Mouse (Mus musculus) inflammation-experienced regulatory T-cells, adult 6 months (primary cell): ENCODE results near the gene Eps15l1. TPM values are rescaled to one million over a fixed set of nuclear protein-coding genes. Genes with fewer than 3 reads are reported as not detected.
A peak's percentile ranks its signal among the peaks of the same experiment; 100 is the strongest.

Source experiments
- ATAC-seq: one replicate; pipeline ENCODE4 v1.8.0; 2017
- polyA plus RNA-seq, 3 experiments: library from polyadenylated mRNA; unstranded; fragments of 100-300 nt; shearing (Covaris generic); gene quantifications; one replicate each; pipeline ENCODE4 v1.2.1; 2017

The Eps15l1 gene
- polyA plus RNA-seq, 3 experiments from 2014 or later = 45.6 to 60.7 (median 51.1) TPM

DNA sequence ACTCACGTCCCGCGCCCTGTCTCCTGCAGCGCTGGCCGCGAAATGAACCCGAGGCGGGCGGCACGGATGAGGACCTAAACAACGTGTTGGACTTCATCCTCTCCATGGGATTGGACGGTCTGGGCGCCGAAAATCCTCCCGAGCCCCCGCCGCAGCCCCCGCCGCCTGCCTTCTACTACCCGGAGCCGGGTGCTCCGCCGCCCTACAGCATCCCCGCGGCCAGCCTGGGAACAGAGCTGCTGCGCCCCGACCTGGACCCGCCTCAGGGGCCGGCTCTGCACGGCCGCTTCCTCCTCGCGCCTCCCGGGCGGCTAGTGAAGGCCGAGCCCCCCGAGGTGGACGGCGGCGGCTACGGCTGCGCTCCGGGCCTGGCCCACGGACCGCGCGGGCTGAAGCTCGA, 101.9 kb downstream of the Eps15l1 start:
- ATAC-seq = no peak

DNA sequence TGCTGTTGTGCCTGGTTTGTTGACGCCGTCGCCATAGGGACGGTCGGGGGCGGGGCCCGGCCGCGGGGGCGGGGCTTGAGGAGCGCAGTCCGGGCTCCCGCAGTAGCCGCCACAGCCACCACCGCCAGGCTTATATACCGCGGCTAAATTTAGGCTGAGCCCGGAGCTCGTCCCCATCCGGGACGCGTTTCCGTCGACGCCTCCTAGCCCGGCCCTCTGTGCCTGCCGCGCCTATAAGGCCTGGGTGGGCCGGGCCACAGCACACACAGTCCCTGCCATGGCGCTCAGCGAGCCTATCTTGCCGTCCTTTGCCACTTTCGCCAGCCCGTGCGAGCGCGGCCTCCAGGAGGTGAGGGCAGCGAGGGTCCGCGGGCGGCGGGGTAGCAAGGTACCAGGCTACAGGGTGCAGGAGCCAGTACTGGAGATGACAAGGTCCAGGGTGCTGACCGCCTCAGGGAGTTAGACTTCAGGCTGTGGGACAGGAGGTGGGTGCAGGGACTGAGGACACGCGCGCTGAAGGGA, 102.4 kb downstream of the Eps15l1 start, which contains the start of gene Klf2:
Gene Klf2, plus strand, starts transcription at position 233 of the 522 bp plus-strand sequence.
- ATAC-seq = peak; percentile 86

DNA sequence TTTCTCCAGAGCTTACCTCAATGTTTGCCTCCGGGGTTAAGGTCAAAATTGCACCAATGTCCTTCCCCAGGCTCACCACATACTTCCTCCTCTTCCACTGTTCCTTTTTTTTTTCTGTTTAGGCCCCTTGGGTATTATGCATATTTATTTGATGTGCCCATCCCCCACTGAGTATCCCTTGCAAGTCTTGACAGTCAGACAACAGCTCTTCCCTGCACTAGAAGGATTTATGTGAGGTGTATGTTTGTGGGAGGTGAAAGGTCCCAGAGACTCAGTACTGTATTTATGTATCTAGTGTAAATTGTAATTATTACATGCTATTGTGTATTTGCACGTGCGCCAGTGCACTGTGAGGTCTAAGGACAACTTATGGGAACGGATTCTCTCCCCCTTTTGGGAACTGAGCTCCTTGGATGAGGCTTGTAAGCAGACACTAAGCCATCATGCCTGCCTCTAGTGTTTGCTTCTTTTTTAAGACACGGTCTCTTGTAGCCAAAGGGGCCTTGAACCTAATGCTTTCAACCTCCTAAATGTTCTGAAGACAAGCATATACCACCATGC, 103.4 kb downstream of the Eps15l1 start:
- no peak for ATAC-seq

DNA sequence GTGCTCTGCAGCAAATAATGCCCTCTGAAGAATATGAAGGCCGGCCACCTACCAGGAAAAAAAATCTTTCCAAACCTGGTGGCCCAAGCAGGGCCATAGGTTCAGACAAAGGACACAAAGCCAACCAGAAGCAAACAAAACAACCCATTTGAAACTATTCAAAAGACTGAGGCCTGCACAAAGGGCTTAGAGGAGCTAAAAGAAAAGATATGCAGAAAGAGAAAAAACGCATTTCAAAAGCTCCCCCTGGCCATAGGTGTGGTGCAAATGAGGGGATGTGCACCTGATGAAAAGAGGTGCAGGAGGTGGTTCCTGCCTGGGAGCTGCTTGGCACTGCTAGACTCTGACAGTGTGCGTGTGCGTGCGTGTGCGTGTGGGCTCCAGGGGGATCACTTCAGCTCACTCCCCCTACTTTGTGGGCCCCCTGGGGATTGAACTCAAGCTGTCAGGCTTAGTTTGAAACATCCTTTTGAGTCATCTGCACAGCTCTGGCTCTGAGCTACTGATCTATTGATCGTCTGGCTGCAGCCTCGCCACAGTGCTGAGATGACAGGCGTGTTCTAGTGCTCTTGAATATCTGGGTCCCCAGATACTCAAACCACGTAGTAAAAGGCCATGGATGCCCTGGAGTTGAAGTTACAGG, 105.1 kb downstream of the Eps15l1 start:
- ATAC-seq = no peak

DNA sequence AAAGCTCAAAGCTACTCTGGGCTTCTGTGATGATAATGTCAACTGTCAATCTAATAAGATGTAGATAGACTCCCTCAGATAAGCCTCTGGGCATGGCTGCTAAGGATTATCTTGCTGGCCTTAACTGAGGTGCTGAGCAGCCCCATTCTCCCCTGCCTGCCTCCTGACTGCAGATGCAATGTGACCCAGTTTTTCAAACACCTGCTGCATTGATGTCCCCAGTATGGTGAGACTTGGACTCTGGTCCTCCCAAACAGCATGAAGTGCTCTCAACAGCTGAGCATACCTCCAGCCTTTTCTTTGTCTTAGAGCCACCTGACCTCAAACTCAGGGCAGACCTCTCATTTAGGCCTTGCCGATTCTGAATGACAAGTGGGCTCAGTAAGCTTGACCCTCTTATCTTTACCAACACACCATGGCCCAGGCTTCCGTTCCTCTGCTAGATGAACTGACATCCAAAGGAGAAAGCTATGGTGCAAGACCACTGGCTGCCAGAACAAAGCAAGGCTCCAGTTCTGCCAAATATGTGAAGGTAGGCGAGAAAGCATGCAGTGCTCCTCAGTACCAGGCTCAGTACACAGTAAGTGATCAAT, 108.2 kb downstream of the Eps15l1 start:
- ATAC-seq = no peak

DNA sequence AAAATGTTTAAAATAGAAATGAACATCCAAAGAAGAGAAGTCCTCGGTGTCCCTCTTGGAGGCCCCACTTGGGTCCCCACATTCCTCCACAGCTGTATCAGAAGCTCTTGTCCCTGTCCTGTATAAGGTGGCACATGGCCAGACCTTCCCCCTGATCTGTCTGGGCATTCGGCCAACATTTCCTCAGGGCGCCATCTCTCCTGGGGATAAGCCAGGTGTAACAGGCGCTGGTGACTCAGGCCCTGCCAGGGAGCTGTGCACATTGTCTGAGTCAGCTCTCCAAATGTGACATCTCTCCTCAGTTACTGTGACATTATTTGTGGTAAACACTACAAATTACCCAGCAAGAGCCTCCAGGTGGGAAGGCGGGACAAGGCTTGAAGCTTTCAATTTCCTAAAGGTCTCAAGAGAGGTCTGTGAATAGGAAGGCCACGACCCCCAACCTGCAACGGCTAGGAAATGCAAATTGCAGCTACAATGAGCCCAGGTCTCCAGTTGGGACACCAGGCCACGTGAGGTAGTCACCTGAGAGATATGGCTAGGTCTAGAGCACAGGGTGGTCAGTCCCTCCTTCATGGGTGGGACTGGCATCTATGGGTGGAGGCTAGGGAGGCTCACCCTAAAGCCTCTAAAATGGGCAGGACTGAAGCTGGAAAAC, 110.3 kb downstream of the Eps15l1 start:
- ATAC-seq = no peak

DNA sequence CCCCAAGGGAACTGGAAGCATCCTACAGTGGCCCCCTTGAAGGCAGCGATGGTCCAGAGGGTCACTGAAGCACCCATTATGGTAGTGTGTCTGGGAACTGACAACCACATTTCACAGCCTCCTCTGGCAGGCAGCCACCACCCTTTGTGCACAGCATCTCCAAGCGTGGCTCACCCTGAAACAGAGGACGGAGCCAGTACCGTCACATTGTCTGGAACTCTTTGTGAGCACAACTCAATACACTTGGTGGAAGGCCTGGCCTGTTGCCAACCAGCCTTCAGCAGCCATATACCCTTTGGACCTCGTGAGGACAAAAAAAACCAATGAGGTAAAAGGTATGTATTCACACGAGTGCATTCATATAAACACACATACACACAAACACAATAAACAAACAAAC, 113.0 kb downstream of the Eps15l1 start:
- ATAC-seq = no peak

DNA sequence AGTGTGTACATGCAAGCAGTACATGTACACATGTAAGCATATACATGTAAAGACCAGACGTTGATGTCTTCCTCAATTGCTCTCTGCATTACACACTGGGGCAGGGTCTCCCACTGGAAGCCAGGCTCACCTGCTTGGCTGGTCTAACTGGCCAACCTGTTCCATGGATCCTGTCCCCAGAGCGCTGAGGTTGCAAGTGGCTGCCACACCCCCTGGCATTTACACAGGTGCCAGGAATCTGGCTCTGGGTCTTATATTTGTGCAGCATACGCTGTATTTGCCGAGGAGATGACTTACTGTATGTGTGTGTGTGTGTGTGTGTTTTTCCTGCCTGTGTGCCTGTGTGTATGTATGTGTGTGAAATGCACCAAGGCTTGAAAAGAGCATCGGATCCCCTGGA, 114.3 kb downstream of the Eps15l1 start:
- no peak for ATAC-seq

DNA sequence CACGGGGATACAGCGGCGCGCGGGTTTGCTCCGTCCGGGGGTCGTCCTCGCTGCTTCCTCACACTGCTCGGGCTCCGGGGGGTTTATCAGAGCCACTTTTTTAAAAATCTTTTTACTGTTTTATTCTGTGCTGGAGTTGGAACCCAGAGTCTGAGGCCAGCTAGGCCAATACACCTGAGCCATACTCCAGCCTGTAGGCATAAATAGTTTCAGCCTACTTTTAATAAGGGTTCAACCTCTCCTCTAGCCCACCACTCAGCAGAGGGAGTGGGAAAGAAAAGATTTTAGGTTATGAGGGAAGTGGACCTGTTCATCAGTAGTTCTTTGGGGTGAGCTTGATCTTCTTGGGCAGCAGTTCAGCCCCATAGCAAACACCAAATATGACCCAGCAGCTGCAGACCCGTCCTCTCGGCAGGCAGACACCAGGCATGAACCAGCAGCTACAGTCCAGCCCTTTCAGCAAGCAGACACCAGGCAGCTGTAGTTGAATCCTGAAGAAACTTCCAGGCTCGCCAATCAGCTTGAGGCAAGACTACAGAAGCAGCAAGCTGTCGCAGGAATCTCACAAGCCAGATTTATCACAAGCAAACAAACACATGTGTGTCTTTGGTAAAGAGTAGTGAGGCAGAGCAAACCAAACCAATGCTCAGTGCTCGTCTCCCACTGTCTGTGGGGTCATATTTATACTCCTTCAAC, 115.9 kb downstream of the Eps15l1 start, which contains the start of gene Gm10282:
Gene Gm10282, minus strand, starts transcription at position 51 of the 696 bp plus-strand sequence.
- ATAC-seq = no peak

DNA sequence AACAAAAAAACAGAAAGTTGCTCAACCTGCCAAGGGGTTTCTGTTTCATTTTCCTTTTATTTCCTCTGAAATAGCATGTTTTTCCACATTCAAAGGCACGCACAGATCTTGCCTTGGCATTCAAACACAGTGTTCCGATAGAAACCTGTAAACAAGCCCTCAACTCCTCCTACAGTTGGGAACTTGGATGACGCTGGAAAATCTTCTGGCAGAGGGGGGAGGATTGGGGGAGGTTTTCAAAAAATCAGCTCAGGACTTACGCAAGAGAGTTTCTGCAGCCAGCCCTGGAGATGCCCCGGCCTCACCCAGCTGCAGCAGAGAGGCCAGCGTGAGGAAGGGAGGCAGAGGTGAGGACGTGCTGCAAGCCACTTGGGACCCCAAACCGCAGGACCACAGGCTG, 117.6 kb downstream of the Eps15l1 start:
- peak; percentile 43 for ATAC-seq

DNA sequence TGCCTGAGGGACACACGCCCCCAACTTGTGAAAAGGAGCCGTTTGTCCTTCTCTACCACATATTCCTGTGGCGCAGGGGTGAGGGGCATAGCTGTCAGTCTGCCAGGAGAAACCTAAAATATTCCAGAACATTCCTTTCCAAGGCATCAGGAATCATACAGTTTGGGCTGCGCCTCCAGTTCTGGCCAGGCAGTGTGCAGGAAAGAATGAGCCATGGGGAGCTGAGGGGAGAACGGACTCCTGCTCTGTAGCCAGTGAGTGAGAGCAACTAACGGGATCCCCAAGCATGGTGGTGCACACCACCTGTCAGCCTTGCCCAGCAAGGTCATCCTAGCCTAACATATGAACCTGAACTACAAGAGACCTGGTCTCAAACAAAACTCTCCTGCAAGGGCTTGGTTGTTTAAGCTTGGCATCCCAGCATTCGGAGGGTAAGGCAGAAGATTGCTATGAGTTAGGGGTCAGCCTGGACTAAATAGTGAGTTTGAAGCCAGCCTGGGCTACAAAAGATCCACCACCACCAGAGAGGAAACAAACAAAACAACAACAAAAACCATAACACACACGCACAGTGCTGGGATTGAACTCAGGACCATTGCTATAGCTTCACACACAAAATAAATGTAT, 118.2 kb downstream of the Eps15l1 start:
- no peak for ATAC-seq

DNA sequence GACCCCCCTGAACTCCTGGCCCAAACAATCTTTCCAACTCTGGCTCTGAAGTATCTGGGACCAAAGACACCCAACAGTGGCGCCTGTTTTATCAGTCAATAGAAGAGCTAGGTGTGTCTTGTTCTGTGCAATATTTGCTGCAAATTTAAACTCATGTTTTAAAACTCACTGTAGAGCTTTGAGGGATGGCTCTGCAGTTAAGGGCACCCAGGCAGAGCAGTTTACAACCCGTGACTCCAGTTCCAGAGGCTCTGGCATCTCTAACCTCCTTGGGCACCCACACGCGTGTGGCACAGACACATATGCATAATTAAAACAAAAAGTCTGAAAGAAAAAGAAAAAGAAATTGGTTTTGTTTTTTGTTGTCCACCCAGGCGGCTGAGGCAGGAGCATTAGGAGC, 119.8 kb downstream of the Eps15l1 start:
- no peak for ATAC-seq

DNA sequence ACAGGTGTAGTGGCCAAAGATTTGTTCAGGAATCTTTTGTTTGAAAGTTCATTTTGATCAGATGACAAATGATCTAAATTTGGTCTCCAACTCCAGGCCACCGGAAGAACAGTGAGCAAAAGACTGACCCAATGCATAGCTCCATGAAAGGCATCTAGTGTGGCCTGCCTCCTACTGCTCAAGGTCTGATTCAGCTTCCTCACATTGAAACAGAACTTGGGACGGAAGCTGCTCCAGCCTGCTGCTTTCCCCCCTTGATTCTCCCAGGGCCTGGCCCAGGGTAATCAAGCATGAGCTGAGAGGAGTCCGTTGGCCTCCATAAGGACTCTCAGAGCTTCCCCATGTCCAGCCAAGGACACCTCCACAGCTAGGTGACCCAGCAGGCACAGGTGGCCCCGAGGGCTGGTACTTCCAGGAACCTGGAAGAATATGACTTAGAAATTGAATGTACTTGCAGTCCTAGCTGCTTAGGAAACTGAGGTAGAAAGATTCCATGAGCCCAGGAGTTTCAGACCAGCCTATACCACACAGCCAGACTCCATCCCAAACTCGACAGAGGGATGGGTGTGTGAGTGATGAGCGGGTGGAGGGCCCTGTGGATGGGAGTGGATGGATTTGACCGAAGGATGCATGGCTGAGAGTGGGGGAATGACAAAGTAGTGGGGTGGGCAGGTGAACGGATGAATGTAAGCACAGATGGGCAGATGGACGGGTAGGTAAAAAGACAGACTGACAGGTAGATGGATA, 120.4 kb downstream of the Eps15l1 start:
- ATAC-seq = no peak

DNA sequence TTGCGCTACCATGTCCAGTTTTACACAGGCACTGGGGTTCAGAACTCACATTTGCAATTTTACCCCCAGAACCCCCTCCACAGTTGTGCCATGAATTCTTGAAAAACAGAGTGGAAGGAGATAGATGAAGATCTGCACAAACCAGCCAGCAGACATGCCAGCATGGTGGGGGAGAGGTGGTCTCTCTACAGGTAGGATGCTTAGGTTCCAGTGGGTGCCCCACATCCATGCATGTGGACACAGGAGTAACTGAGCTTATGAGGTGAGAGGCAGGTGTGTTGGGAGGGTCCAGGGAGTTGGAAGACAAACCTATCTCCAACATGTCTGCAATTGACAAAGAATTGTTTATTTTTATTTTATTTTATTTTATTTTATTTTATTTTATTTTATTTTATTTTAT, 122.3 kb downstream of the Eps15l1 start:
- ATAC-seq = no peak

DNA sequence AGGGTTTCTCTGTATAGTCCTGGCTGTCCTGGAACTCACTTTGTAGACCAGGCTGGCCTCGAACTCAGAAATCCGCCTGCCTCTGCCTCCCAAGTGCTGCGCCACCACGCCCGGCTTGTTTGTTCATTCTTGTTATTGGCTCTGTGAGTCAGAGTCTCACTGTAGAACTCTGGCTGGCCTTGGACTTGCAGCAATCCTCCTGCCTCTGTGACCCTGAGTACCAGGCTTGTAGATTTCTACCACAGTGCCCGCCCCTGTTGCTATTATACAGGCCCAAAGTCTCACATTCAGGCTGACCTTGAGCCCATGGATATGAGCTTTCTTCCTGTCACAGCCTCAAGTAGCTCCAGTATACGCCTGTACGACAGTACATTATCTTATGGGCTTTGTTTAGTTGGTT, 124.7 kb downstream of the Eps15l1 start:
- no peak for ATAC-seq

DNA sequence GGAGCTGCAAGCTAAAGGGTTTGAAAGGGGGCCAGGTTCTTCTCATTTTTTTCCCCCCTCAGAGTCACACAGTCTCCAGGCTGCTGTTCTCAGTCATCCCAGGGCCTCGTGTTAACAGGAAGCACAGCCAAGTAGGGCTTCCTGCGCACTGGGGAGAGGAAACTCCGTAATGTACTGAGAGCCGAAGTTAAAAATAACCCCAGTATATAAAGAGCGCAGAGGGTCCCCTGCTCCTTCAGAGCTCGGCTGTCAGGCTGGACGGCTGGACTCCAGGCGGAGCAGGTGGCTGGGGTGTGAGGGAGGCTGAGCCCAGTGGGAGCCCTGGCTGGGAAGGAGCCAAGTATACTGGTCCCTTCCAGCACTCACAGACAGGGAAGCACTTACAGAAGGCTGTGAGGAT, 125.6 kb downstream of the Eps15l1 start:
- ATAC-seq = peak; percentile 93

DNA sequence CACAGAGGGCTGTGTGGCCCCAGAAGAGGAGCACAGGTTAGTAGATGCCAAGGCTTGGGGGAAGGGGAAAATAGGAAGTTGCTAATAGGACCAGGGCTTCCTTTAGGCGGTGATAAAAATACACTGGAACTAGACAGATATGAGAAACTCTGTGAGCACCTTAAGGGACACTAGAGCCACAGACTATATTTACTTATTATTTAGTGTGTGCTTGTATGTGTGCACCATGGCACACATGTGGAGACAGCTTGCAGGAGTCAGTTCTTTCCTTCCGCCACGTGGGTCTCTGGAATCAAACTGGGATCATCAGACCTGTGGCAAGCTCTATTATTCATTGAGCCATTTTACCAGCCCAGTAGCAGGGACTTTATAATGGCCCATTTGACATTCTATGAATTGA, 126.1 kb downstream of the Eps15l1 start:
- no peak for ATAC-seq

DNA sequence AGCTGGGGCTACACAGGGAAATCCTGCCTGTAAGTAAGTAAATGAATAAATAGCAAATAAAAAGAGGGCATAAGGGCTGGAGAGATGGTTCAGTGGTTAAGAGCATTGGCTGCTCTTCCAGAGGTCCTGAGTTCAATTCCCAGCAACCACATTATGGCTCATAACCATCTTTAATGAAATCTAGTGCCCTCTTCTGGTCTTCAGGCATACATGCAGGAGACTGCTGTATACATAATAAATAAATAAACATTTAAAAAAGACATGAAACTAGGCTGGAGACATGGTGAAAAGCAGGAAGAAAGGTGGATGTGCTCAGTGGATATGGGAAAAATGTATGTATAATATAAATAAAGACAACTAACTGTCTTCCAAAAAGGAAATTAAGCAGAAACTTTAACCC, 128.0 kb downstream of the Eps15l1 start:
- ATAC-seq = no peak

DNA sequence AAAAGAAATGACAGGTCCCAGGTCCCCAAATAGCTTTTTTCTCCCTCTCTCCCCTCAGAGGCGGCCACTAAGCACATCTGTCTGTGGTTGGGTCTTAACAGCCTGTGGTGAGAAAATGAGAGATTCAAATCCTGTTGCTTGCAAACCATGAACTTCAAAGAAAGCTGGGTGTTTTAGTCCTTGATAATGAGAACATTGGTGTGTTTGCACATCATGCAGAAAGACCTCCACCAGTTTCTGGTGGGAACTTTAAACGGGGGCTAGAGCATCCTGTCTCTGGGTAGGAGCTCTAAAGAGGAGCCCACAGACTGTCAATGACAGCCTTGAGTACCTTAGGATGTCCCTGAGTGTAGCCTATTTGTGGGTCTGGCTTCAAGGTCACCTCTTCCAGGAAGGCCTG, 130.2 kb downstream of the Eps15l1 start:
- peak; percentile 36 for ATAC-seq
